In the genomic region with DNA sequence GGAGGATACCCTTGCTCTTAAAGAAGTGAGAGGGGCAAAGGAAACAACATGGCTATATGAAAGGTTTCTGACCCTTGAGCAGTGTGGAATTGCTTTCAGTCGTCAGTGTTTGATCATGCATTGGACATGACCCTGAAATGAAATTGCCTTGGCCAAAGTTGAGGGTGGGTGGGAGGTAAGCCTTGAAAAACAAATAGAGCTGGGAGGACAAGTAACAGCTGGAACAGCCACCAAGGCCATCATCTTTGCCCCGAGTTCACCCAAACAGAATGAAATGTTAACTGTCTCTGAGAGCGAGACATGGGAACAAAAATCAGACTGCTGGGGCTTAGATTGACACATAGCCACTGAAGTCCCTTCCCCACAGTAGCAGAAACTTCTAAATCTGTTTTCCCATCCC, we compare ENCODE assay signal across 8 mouse cellular contexts.
A peak's percentile ranks its signal among the peaks of the same experiment; 100 is the strongest.
DNase-seq lines count a peak whose midpoint lies in the region; ATAC-seq and TF ChIP-seq lines count a peak whose summit lies in the region.

No protein-coding gene starts in this region.

- no peak overlapping the region for H3K4me3 ChIP-seq in embryonic facial prominence, embryonic 13.5 days
- no peak overlapping the region for H3K4me3 ChIP-seq in intestine, embryonic 14.5 days (ENCODE audit: low read depth, low read length)
- no peak overlapping the region for H3K4me3 ChIP-seq in thymus, adult 2 months (ENCODE audit: control insufficient read depth, insufficient read depth, low read length)

- peak overlapping the region; percentile 63 for H3K4me2 ChIP-seq in embryonic facial prominence, embryonic 13.5 days
- H3K4me2 ChIP-seq in intestine, embryonic 14.5 days (ENCODE audit: low read length): peak overlapping the region; percentile 52

- H3K27me3 ChIP-seq in embryonic facial prominence, embryonic 13.5 days: peaks cover 24% of the 10 kb centered on the region
- no peaks in the 10 kb centered on the region for H3K27me3 ChIP-seq in intestine, embryonic 14.5 days (replicated peaks; ENCODE audit: control insufficient read depth, insufficient read depth, low read length)
- H3K27me3 ChIP-seq in thymus, adult 2 months (ENCODE audit: control insufficient read depth, insufficient read depth, low read length): no peaks in the 10 kb centered on the region

- no peaks in the 10 kb centered on the region for H3K36me3 ChIP-seq in embryonic facial prominence, embryonic 13.5 days
- no peaks in the 10 kb centered on the region for H3K36me3 ChIP-seq in intestine, embryonic 14.5 days (ENCODE audit: control insufficient read depth, insufficient read depth, low read length)
- H3K36me3 ChIP-seq in thymus, adult 2 months (ENCODE audit: control insufficient read depth, insufficient read depth, low read length): no peaks in the 10 kb centered on the region

- no peak for ATAC-seq in embryonic facial prominence, embryonic 13.5 days (ENCODE audit: insufficient number of reproducible peaks, insufficient read depth, low FRiP score, low TSS enrichment, low read depth)
- no peak for ATAC-seq in intestine, embryonic 14.5 days (replicated peaks; ENCODE audit: low FRiP score, low TSS enrichment, low read depth)
- no peak for ATAC-seq in frontal cortex, adult (ENCODE audit: low TSS enrichment)

- WGBS in embryonic facial prominence, embryonic 13.5 days: 55% methylated on average over 3 of the region's 3 CpGs
- WGBS in intestine, embryonic 14.5 days: 51% methylated on average over 3 of the region's 3 CpGs
- 93% methylated on average over 3 of the region's 3 CpGs for WGBS in thymus, adult 2 months

- TF ChIP-seq CTCF in thymus, adult 2 months (IDR thresholded peaks at IDR 0.05; ENCODE audit: borderline replicate concordance, control insufficient read depth, extremely low read depth, insufficient read depth, low read length, poor library complexity): no peak

- no peak for TF ChIP-seq POLR2A in thymus, adult 2 months (IDR thresholded peaks at IDR 0.05; ENCODE audit: control insufficient read depth, extremely low read depth, insufficient read depth, low read length, poor library complexity)

- H3K9me3 ChIP-seq in embryonic facial prominence, embryonic 13.5 days: no peaks in the 10 kb centered on the region
- H3K9me3 ChIP-seq in intestine, embryonic 14.5 days (ENCODE audit: control insufficient read depth, low read length): no peaks in the 10 kb centered on the region

- no peaks in the 10 kb centered on the region for H3K4me1 ChIP-seq in embryonic facial prominence, embryonic 13.5 days
- no peaks in the 10 kb centered on the region for H3K4me1 ChIP-seq in intestine, embryonic 14.5 days (replicated peaks; ENCODE audit: control insufficient read depth, insufficient read depth, low read length)
- peaks cover 4% of the 10 kb centered on the region; the same call in 1 of the 2 replicates for H3K4me1 ChIP-seq in thymus, adult 2 months (replicated peaks; ENCODE audit: control insufficient read depth, insufficient read depth, low read length)

- DNase-seq in adrenal gland, adult 2 months: peak; percentile 44
- DNase-seq in intestine, embryonic 14.5 days (ENCODE audit: low spot score): no peak
- peak; percentile 20 for DNase-seq in lung, postnatal 36 days
- no peak for DNase-seq in T-cell, adult 2 months (ENCODE audit: low spot score)
- DNase-seq in urinary bladder, postnatal 4 days (ENCODE audit: low spot score in 2 of 2): no peak
- no peak for DNase-seq in thymus, adult 2 months

- H3K9ac ChIP-seq in embryonic facial prominence, embryonic 13.5 days: no peak overlapping the region
- H3K9ac ChIP-seq in intestine, embryonic 14.5 days (ENCODE audit: low read length): no peak overlapping the region

- H3K27ac ChIP-seq in embryonic facial prominence, embryonic 13.5 days: no peak overlapping the region
- no peak overlapping the region for H3K27ac ChIP-seq in intestine, embryonic 14.5 days (ENCODE audit: low read depth)
- no peak overlapping the region for H3K27ac ChIP-seq in thymus, adult 2 months (ENCODE audit: control insufficient read depth, insufficient read depth, low read length)

Comparison
In these comparisons a context has a peak if more than half of its experiments do, and no peak if none do; other contexts are left out.
1. DNase-seq: peak in adrenal gland, adult 2 months (single experiment) and lung, postnatal 36 days (single experiment); none in intestine, embryonic 14.5 days (single experiment), T-cell, adult 2 months (single experiment), urinary bladder, postnatal 4 days (0 of 2) and thymus, adult 2 months (single experiment).